Mouse (Mus musculus) hindbrain, embryonic 13.5 days (tissue): ENCODE data around the gene Rin3. TPM values are rescaled to one million over a fixed set of nuclear protein-coding genes. Genes with fewer than 3 reads are reported as not detected.

Experiments used
- ATAC-seq: fragments of 200-750 bp; cut with Nextera tagmentation; 2 replicates; pipeline ENCODE4 v1.8.0; 2017; ENCODE audit warnings: moderate TSS enrichment; ENCODE audit not compliant: low FRiP score
- H3K27ac ChIP-seq: fragments of 300-500 bp; sonication (generic); 2 replicates; pipeline ENCODE4 v1.5.1; 2015; ENCODE audit warnings: inconsistent platforms, mild to moderate bottlenecking, moderate library complexity
- H3K27me3 ChIP-seq: fragments of 300-500 bp; sonication (generic); 2 replicates; pipeline ENCODE4 v1.6.1; 2015; ENCODE audit warnings: mild to moderate bottlenecking, inconsistent platforms
- H3K36me3 ChIP-seq: fragments of 300-500 bp; sonication (generic); 2 replicates; pipeline ENCODE4 v1.6.1; 2015; ENCODE audit warnings: mild to moderate bottlenecking, inconsistent platforms
- H3K4me1 ChIP-seq: fragments of 300-500 bp; sonication (generic); replicated peaks from 2 replicates; pipeline ENCODE4 v1.6.1; 2015; ENCODE audit warnings: inconsistent platforms
- H3K4me2 ChIP-seq: fragments of 300-500 bp; sonication (generic); 2 replicates; pipeline ENCODE4 v1.6.1; 2015; ENCODE audit warnings: inconsistent platforms, mild to moderate bottlenecking, moderate library complexity
- H3K4me3 ChIP-seq: fragments of 300-500 bp; sonication (generic); 2 replicates; pipeline ENCODE4 v1.5.1; 2015; ENCODE audit warnings: mild to moderate bottlenecking, inconsistent platforms
- H3K9ac ChIP-seq: fragments of 300-500 bp; sonication (generic); 2 replicates; pipeline ENCODE4 v1.6.1; 2015; ENCODE audit warnings: mild to moderate bottlenecking, inconsistent platforms
- H3K9me3 ChIP-seq: fragments of 300-500 bp; sonication (generic); 2 replicates; pipeline ENCODE4 v1.6.1; 2016; ENCODE audit warnings: inconsistent platforms
- WGBS: fragments of 180-500 bp; shearing (Covaris S2); methylation state at CpG from one replicate; pipeline ENCODE4 v1.1.7; 2015; 5-methylcytosine and 5-hydroxymethylcytosine counted together
- polyA plus RNA-seq: library from polyadenylated mRNA; unstranded; fragments of >200 nt; fragmentation: Nextera tagmentation; extraction: Ambion mirVana; gene quantifications from 2 replicates; pipeline ENCODE4 v1.2.1, GENCODE M21; 2015

Rin3 gene
- polyA plus RNA-seq, 1 experiment from 2014 or later: 4.2 TPM

- peaks cover 5% of the 10 kb centered on the region; the same call in 1 of the 2 replicates for H3K4me1 ChIP-seq
- whole genome bisulfite sequencing: 81% methylated on average over 14 of the region's 14 CpGs
- H3K27me3 ChIP-seq: no peaks in the 10 kb centered on the region
- H3K9me3 ChIP-seq: no peaks in the 10 kb centered on the region
- H3K27ac ChIP-seq: no peak overlapping the region
- no peaks in the 10 kb centered on the region for H3K36me3 ChIP-seq
- H3K4me3 ChIP-seq: no peak overlapping the region
- ATAC-seq: no peak
- no peak overlapping the region for H3K9ac ChIP-seq
- H3K4me2 ChIP-seq: no peak overlapping the region
These were observed 62.4 kb downstream of the Rin3 start for GRCm38 (mm10) chr12:102345031-102345815.

DNA sequence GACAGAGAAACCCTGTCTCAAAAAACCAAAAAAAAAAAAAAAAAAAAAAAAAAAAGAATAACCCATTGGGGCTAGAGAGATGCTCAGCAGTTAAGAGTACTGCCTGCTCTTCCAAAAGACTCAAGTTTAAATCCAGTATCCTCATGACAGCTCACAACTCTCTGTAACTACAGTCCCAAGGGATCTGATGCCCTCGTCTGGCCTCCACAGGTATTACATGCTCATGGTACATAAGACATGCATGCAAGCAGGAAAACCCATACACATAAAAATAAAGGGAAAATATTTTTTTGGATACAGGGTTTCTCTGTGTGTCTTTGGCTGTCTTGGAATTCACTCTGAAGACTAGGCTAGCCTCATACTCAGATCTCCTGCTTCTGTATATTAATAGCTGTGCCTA lies 63.7 kb downstream of the Rin3 start:
- Histone ChIP-seq H3K36me3 (no peaks in the 10 kb centered on the region), H3K9ac (no peak overlapping the region), H3K9me3 (no peaks in the 10 kb centered on the region), H3K4me3 (no peak overlapping the region), H3K4me2 (no peak overlapping the region), H3K4me1 (peaks cover 5% of the 10 kb centered on the region; the same call in 1 of the 2 replicates), H3K27ac (no peak overlapping the region), H3K27me3 (no peaks in the 10 kb centered on the region)
- WGBS: 23% methylated on average over 1 of the region's 1 CpGs
- no peak for ATAC-seq

DNA sequence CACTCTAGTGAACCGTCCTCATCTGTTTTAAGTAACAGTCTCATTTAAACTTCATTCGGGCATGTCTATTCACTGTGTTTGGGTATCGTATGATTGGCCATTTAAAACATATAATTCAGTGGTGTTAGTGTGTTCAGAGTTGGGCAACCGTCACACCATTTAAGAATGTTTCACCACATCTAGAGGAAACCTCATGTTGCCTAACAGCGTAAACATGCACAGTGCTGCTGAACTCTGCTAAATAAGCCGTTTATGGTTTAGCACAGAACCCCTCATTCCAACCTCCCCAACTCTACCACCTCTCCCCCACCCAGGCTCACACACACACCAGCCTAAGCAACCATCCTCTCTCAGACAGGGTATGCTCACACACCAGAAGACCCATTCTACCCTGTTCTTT lies 65.6 kb downstream of the Rin3 start:
- no peak for ATAC-seq
- Histone ChIP-seq H3K4me2 (no peak overlapping the region), H3K9me3 (no peaks in the 10 kb centered on the region), H3K27me3 (no peaks in the 10 kb centered on the region), H3K9ac (no peak overlapping the region), H3K27ac (no peak overlapping the region), H3K36me3 (no peaks in the 10 kb centered on the region), H3K4me1 (no peaks in the 10 kb centered on the region), H3K4me3 (no peak overlapping the region)
- WGBS: 93% methylated on average over 6 of the region's 6 CpGs

DNA sequence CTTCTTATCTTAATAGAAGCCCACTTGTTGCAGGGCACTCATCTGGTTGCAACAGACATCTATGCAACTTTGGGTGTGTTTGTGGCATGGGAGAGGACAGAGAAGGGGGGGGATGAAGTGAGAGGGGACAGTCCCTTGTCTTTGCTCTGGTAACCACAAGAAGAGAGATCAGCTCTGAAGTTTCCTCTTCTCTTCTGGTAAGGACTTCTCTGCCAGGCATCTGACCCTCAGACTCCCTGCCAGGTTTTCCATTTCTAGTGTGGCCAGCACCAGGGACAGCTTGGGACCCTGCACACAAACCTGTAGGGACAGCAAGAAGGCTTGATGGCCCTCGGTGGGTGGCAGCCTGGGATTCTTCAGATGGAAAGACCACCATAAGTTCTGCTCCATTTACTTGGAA lies 68.1 kb downstream of the Rin3 start:
- no peak for ATAC-seq
- H3K4me1 ChIP-seq: no peaks in the 10 kb centered on the region
- no peak overlapping the region for H3K4me2 ChIP-seq
- H3K9me3 ChIP-seq: no peaks in the 10 kb centered on the region
- no peaks in the 10 kb centered on the region for H3K36me3 ChIP-seq
- WGBS: 88% methylated on average over 1 of the region's 1 CpGs
- no peak overlapping the region for H3K9ac ChIP-seq
- H3K27ac ChIP-seq: no peak overlapping the region
- H3K4me3 ChIP-seq: no peak overlapping the region
- H3K27me3 ChIP-seq: no peaks in the 10 kb centered on the region

DNA sequence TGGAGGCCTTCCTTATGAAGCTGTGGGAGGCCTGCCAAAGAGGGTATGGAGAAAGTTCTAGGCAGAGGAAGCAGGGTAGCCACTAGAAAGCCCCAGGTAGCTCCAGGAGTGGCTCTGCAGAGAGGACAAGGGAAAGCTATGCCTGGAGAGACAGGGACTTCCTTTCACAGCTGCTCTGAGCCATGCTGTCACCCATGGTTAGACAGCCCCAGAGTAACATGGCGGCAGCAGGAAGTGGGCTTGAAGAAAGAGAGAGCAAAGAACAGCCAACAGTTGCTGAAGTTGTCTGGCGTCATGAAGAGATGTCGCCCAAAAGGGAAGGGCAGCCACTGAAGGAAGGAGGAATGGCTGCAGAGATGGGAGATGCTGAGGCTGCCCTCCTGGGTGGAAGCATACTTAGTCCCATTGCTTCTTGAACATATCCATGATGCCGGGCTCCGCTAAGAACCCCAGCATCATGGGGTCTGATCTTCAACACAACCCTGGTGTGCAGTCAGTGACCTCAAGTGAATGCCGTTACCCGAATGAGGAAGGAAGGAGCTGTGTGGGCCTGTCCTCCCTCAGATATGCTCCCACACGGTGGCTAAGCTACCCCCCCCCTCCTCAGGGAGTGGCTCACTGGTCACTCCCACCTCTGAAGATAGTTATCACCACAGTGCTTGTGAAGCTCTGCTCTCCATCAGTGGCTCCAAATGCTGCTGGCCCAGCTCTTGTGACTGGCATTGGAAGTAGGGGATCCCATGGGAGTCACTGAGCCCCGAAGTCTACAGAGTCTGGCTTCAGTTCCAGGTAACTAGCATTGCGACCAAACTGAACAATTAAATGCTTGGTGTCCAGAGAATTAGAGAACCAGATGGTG lies 71.5 kb downstream of the Rin3 start:
- no peak overlapping the region for H3K27ac ChIP-seq
- H3K4me2 ChIP-seq: no peak overlapping the region
- no peak for ATAC-seq
- H3K9me3 ChIP-seq: no peaks in the 10 kb centered on the region
- H3K9ac ChIP-seq: no peak overlapping the region
- H3K4me3 ChIP-seq: no peak overlapping the region
- H3K27me3 ChIP-seq: no peaks in the 10 kb centered on the region
- WGBS: 88% methylated on average over 10 of the region's 10 CpGs
- H3K4me1 ChIP-seq: no peaks in the 10 kb centered on the region
- H3K36me3 ChIP-seq: no peaks in the 10 kb centered on the region

- H3K4me2 ChIP-seq: no peak overlapping the region
- no peak overlapping the region for H3K27ac ChIP-seq
- H3K27me3 ChIP-seq: no peaks in the 10 kb centered on the region
- H3K9me3 ChIP-seq: no peaks in the 10 kb centered on the region
- no peaks in the 10 kb centered on the region for H3K4me1 ChIP-seq
- no peak overlapping the region for H3K4me3 ChIP-seq
- no peak overlapping the region for H3K9ac ChIP-seq
- ATAC-seq: no peak
- H3K36me3 ChIP-seq: no peaks in the 10 kb centered on the region; the same call in 1 of the 2 replicates
These were observed 72.9 kb downstream of the Rin3 start for GRCm38 (mm10) chr12:102355784-102356183.

GRCm38 (mm10) chr12:102356781-102357180 lies 73.9 kb downstream of the Rin3 start:
- H3K27me3 ChIP-seq: no peaks in the 10 kb centered on the region
- H3K9me3 ChIP-seq: no peaks in the 10 kb centered on the region
- 83% methylated on average over 1 of the region's 1 CpGs for WGBS
- ATAC-seq: no peak
- H3K9ac ChIP-seq: no peak overlapping the region
- no peaks in the 10 kb centered on the region; the same call in 1 of the 2 replicates for H3K36me3 ChIP-seq
- no peak overlapping the region for H3K27ac ChIP-seq
- H3K4me1 ChIP-seq: no peaks in the 10 kb centered on the region
- H3K4me3 ChIP-seq: no peak overlapping the region
- no peak overlapping the region for H3K4me2 ChIP-seq

- no peaks in the 10 kb centered on the region for H3K9me3 ChIP-seq
- no peak overlapping the region for H3K4me3 ChIP-seq
- no peaks in the 10 kb centered on the region; the same call in 1 of the 2 replicates for H3K36me3 ChIP-seq
- H3K9ac ChIP-seq: no peak overlapping the region
- 88% methylated on average over 4 of the region's 4 CpGs for WGBS
- no peaks in the 10 kb centered on the region for H3K27me3 ChIP-seq
- H3K4me1 ChIP-seq: no peaks in the 10 kb centered on the region
- ATAC-seq: no peak
- no peak overlapping the region for H3K27ac ChIP-seq
- H3K4me2 ChIP-seq: no peak overlapping the region
These were observed 76.5 kb downstream of the Rin3 start for GRCm38 (mm10) chr12:102359390-102359789.

DNA sequence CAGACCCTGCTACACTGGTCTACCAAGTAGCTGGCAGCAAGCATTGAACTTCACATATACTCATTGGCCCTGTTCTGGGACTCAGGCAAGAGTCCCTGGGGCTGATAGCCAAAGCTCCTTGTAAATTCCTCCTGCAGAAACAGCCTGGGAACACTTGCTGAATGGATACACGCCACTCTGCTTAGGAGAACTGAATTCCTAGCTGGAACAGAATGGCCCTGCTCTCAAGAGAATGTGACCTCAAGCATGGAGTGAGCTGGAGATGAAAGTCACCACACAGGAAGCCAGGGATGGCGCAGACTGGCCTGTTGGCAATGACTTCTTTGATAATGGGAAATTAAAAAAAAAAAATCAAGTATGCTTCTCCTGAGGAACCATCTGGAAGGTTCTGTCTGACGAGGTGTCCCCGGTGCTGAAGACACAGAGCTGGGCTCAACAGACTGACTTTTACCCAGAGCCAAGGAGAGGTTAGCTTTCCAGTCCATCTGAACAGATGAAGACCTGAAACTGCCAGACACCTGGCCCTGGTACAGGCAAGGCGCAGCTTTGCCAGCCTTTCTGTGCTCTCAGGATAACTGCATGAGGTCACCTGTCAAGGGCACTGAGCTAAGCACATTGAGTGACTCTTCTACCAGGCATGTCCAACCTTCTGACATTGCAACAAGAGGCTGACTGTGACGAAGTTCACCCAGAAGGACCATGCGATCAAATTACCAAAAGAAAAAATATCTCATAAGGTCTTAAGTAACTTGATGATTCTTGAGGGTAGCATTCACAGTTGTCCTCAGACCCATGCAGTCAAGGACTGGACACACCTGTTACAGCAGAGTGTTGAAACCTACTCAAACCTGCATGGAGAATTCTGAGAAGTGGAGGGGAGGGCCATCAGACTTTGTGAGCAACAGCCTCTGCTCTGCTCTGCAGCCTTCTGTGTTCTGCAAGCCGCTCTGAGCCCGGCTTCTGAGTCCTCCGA lies 78.6 kb downstream of the Rin3 start:
- no peak overlapping the region for H3K4me2 ChIP-seq
- no peaks in the 10 kb centered on the region; the same call in 1 of the 2 replicates for H3K36me3 ChIP-seq
- no peaks in the 10 kb centered on the region for H3K27me3 ChIP-seq
- no peak overlapping the region for H3K4me3 ChIP-seq
- 91% methylated on average over 10 of the region's 10 CpGs for WGBS
- no peaks in the 10 kb centered on the region for H3K4me1 ChIP-seq
- no peaks in the 10 kb centered on the region for H3K9me3 ChIP-seq
- no peak overlapping the region for H3K27ac ChIP-seq
- ATAC-seq: no peak
- H3K9ac ChIP-seq: no peak overlapping the region

GRCm38 (mm10) chr12:102365016-102365415 lies 82.2 kb downstream of the Rin3 start:
- H3K27me3 ChIP-seq: no peaks in the 10 kb centered on the region
- H3K9ac ChIP-seq: no peak overlapping the region
- no peaks in the 10 kb centered on the region for H3K9me3 ChIP-seq
- H3K4me1 ChIP-seq: no peaks in the 10 kb centered on the region
- H3K4me2 ChIP-seq: no peak overlapping the region
- 95% methylated on average over 7 of the region's 7 CpGs for WGBS
- no peak overlapping the region for H3K4me3 ChIP-seq
- H3K27ac ChIP-seq: no peak overlapping the region
- no peak for ATAC-seq
- H3K36me3 ChIP-seq: no peaks in the 10 kb centered on the region; the same call in 1 of the 2 replicates

DNA sequence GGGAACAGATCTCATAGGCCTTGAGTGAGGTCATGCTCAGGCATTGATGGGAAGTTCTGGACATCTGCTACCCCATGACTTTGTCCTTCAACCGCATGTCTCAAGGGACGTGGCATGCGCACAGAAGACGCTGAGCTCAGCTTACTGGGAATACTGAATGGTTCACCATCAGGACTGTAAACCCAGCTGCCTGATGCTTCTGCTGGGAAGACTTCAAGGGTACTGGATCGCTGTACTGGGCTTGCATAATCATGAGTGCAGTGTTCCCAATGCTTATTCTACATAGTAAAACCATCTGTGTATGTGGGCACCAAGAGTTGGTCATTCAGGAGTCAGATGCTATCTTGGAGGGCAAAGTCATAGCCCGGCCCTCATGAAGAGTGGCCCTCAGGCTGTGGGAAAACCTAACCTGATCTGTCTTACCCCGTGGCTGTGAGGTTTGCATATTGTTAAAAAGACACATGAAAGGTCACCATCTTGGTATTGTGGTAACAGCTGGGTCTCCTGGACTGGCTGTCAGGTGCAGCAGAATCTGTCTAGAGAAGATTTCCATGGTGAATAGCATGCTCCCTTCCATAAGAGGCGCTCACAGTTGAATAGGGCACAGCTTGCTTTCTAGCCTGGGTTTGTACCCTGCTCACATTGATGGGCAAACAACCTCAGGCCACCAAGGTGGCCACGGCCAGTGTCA lies 83.4 kb downstream of the Rin3 start:
- 93% methylated on average over 9 of the region's 9 CpGs for WGBS
- H3K4me3 ChIP-seq: no peak overlapping the region
- no peak overlapping the region for H3K4me2 ChIP-seq
- no peak overlapping the region for H3K27ac ChIP-seq
- no peaks in the 10 kb centered on the region; the same call in 1 of the 2 replicates for H3K36me3 ChIP-seq
- H3K9ac ChIP-seq: no peak overlapping the region
- ATAC-seq: no peak
- no peaks in the 10 kb centered on the region for H3K9me3 ChIP-seq
- H3K27me3 ChIP-seq: no peaks in the 10 kb centered on the region
- no peaks in the 10 kb centered on the region for H3K4me1 ChIP-seq
